Mouse (Mus musculus): ENCODE results near the gene Ghsr. TPM values are rescaled to one million over a fixed set of nuclear protein-coding genes. Genes with fewer than 3 reads are reported as not detected.
"Not testable (repeated sequence)": the region's sequence is repeated elsewhere in the genome, so short reads cannot be mapped to it uniquely, and the experiment has no call there.

The Ghsr gene
- polyA plus RNA-seq, 1 experiment = not detected

DNA sequence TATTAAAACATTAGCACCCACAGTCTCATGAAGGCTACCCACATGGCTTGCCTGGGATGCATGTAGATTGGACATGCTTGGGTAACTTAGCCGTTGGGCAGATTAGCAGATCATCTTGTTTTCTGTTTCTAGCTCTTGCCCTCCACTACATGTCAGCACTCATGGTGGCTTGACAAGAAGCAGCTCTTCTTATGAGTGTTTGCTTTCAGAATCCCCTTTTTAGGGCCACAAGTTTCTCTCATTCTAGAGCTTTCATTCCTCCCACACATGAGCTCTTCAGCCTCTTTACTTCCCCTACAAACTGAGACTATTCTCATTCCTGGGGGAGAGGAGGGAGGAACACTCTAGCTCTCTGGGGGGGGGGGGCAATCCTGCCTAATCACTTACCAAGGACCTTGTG lies 18.8 kb downstream of the Ghsr start:
- no peak overlapping the region for H3K4me3 ChIP-seq

GRCm38 (mm10) chr3:27400996-27401395 lies 29.8 kb downstream of the Ghsr start:
- not testable (repeated sequence) for H3K4me3 ChIP-seq; H3K27me3 ChIP-seq (ENCODE audit: control insufficient read depth, insufficient read depth, insufficient read length); H3K36me3 ChIP-seq (ENCODE audit: control insufficient read depth, insufficient read depth); H3K4me2 ChIP-seq (ENCODE audit: low read depth); H3ac ChIP-seq (ENCODE audit: control insufficient read depth, insufficient read length); H3K79me2 ChIP-seq (ENCODE audit: control insufficient read depth, insufficient read depth)

More for the DNA sequence above, 18.8 kb downstream of the Ghsr start:
- H3K4me2 ChIP-seq (ENCODE audit: low read depth) = no peak overlapping the region
- no peak for TF ChIP-seq CEBPB (IDR thresholded peaks at IDR 0.05; ENCODE audit: insufficient read depth, poor library complexity, severe bottlenecking)
- no peak for TF ChIP-seq TCF3 (IDR thresholded peaks at IDR 0.05; ENCODE audit: insufficient read length, low read depth)
- no peak for TF ChIP-seq USF1 (IDR thresholded peaks at IDR 0.05; ENCODE audit: low read depth)
- TF ChIP-seq SRF (IDR thresholded peaks at IDR 0.05; ENCODE audit: control insufficient read depth, insufficient read length, low read depth) = no peak
- TF ChIP-seq POLR2A (IDR thresholded peaks at IDR 0.05; ENCODE audit: insufficient read length, low read depth) = no peak
- no peak for TF ChIP-seq MYOD1 (IDR thresholded peaks at IDR 0.05; ENCODE audit: control insufficient read depth in 1 of 3, insufficient read length in 2 of 3, low read depth in 2 of 3)
- TF ChIP-seq REST (IDR thresholded peaks at IDR 0.05; ENCODE audit: insufficient read depth, insufficient read length) = no peak
- TF ChIP-seq MAX (IDR thresholded peaks at IDR 0.05; ENCODE audit: low read depth) = no peak
- H3ac ChIP-seq (ENCODE audit: control insufficient read depth, insufficient read length) = no peak overlapping the region
- H3K27me3 ChIP-seq (ENCODE audit: control insufficient read depth, insufficient read depth, insufficient read length) = peaks cover 8% of the 10 kb centered on the region
- H3K79me2 ChIP-seq (ENCODE audit: control insufficient read depth, insufficient read depth) = no peaks in the 10 kb centered on the region
- no peaks in the 10 kb centered on the region for H3K36me3 ChIP-seq (ENCODE audit: control insufficient read depth, insufficient read depth)

- no peak overlapping the region for H3ac ChIP-seq (ENCODE audit: control insufficient read depth, insufficient read length)
- H3K36me3 ChIP-seq (ENCODE audit: control insufficient read depth, insufficient read depth) = no peaks in the 10 kb centered on the region
- H3K4me2 ChIP-seq (ENCODE audit: low read depth) = no peak overlapping the region
- H3K4me3 ChIP-seq = no peak overlapping the region
- H3K27me3 ChIP-seq (ENCODE audit: control insufficient read depth, insufficient read depth, insufficient read length) = peaks cover 1% of the 10 kb centered on the region
- TF ChIP-seq POLR2A (IDR thresholded peaks at IDR 0.05; ENCODE audit: insufficient read length, low read depth) (no peak), TCF12 (IDR thresholded peaks at IDR 0.05; ENCODE audit: insufficient read depth, poor library complexity, severe bottlenecking) (no peak), MAX (IDR thresholded peaks at IDR 0.05; ENCODE audit: low read depth) (no peak), E2F4 (IDR thresholded peaks at IDR 0.05; ENCODE audit: insufficient read depth) (no peak), MYOD1 (IDR thresholded peaks at IDR 0.05; ENCODE audit: control insufficient read depth in 1 of 3, insufficient read length in 2 of 3, low read depth in 2 of 3) (no peak), USF1 (IDR thresholded peaks at IDR 0.05; ENCODE audit: low read depth) (no peak), POLR2AphosphoS2 (IDR thresholded peaks at IDR 0.05; ENCODE audit: insufficient read length, low read depth) (no peak), TCF3 (IDR thresholded peaks at IDR 0.05; ENCODE audit: insufficient read length, low read depth) (no peak), MYOG (IDR thresholded peaks at IDR 0.05; ENCODE audit: control insufficient read depth in 1 of 3, insufficient read depth in 1 of 3, insufficient read length in 2 of 3, low read depth in 2 of 3) (no peak), REST (IDR thresholded peaks at IDR 0.05; ENCODE audit: insufficient read depth, insufficient read length) (no peak), CEBPB (IDR thresholded peaks at IDR 0.05; ENCODE audit: insufficient read depth, poor library complexity, severe bottlenecking) (no peak), SRF (IDR thresholded peaks at IDR 0.05; ENCODE audit: control insufficient read depth, insufficient read length, low read depth) (no peak)
- H3K79me2 ChIP-seq (ENCODE audit: control insufficient read depth, insufficient read depth) = no peaks in the 10 kb centered on the region
These were observed 35.3 kb downstream of the Ghsr start for GRCm38 (mm10) chr3:27406440-27406839.

GRCm38 (mm10) chr3:27408564-27408963 lies 37.4 kb downstream of the Ghsr start:
- Histone ChIP-seq H3ac (ENCODE audit: control insufficient read depth, insufficient read length) (no peak overlapping the region), H3K4me2 (ENCODE audit: low read depth) (no peak overlapping the region), H3K4me3 (no peak overlapping the region), H3K27me3 (ENCODE audit: control insufficient read depth, insufficient read depth, insufficient read length) (no peaks in the 10 kb centered on the region), H3K79me2 (ENCODE audit: control insufficient read depth, insufficient read depth) (no peaks in the 10 kb centered on the region), H3K36me3 (ENCODE audit: control insufficient read depth, insufficient read depth) (no peaks in the 10 kb centered on the region)
- no peak for TF ChIP-seq E2F4 (IDR thresholded peaks at IDR 0.05; ENCODE audit: insufficient read depth)
- TF ChIP-seq CEBPB (IDR thresholded peaks at IDR 0.05; ENCODE audit: insufficient read depth, poor library complexity, severe bottlenecking) = no peak
- no peak for TF ChIP-seq MYOG (IDR thresholded peaks at IDR 0.05; ENCODE audit: control insufficient read depth in 1 of 3, insufficient read depth in 1 of 3, insufficient read length in 2 of 3, low read depth in 2 of 3)
- no peak for TF ChIP-seq TCF12 (IDR thresholded peaks at IDR 0.05; ENCODE audit: insufficient read depth, poor library complexity, severe bottlenecking)

DNA sequence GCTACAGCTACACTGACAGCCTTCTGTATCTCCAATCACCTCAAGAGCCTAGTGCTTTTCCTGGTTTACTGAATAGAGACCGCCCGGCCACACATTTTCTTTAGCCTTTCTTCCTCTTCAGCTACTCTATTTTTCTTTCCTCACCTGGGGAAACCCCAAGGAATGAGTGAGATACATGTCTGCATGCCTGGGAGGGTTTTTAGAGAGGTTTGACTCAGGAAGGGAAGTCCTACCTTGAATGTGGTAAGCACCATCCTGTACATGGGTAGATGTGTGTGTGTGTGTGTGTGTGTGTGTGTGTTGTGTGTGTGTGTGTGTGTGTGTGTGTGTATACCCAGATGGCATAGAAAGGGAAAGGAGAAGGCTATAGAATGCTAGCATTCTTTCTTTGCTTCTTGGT lies 40.1 kb downstream of the Ghsr start:
- Histone ChIP-seq H3ac (ENCODE audit: control insufficient read depth, insufficient read length) (no peak overlapping the region), H3K4me2 (ENCODE audit: low read depth) (no peak overlapping the region), H3K4me3 (no peak overlapping the region), H3K27me3 (ENCODE audit: control insufficient read depth, insufficient read depth, insufficient read length) (no peaks in the 10 kb centered on the region), H3K36me3 (ENCODE audit: control insufficient read depth, insufficient read depth) (no peaks in the 10 kb centered on the region), H3K79me2 (ENCODE audit: control insufficient read depth, insufficient read depth) (no peaks in the 10 kb centered on the region)
- TF ChIP-seq TCF3 (IDR thresholded peaks at IDR 0.05; ENCODE audit: insufficient read length, low read depth) = no peak
- no peak for TF ChIP-seq POLR2A (IDR thresholded peaks at IDR 0.05; ENCODE audit: insufficient read length, low read depth)
- no peak for TF ChIP-seq MYOG (IDR thresholded peaks at IDR 0.05; ENCODE audit: control insufficient read depth in 1 of 3, insufficient read depth in 1 of 3, insufficient read length in 2 of 3, low read depth in 2 of 3)
- TF ChIP-seq TCF12 (IDR thresholded peaks at IDR 0.05; ENCODE audit: insufficient read depth, poor library complexity, severe bottlenecking) = no peak

- no peak overlapping the region for H3K4me3 ChIP-seq
- H3K27me3 ChIP-seq (ENCODE audit: control insufficient read depth, insufficient read depth, insufficient read length) = no peaks in the 10 kb centered on the region
- TF ChIP-seq POLR2AphosphoS2 (IDR thresholded peaks at IDR 0.05; ENCODE audit: insufficient read length, low read depth) (peak; percentile 58), MAX (IDR thresholded peaks at IDR 0.05; ENCODE audit: low read depth) (no peak)
These were observed 42.4 kb downstream of the Ghsr start for GRCm38 (mm10) chr3:27413566-27413965.

More at GRCm38 (mm10) chr3:27413566-27413965, 42.4 kb downstream of the Ghsr start:
- no peak overlapping the region for H3K4me2 ChIP-seq (ENCODE audit: low read depth)
- no peaks in the 10 kb centered on the region for H3K79me2 ChIP-seq (ENCODE audit: control insufficient read depth, insufficient read depth)
- no peak overlapping the region for H3ac ChIP-seq (ENCODE audit: control insufficient read depth, insufficient read length)
- peaks cover 17% of the 10 kb centered on the region for H3K36me3 ChIP-seq (ENCODE audit: control insufficient read depth, insufficient read depth)
